Mouse (Mus musculus) forebrain, embryonic 16.5 days (tissue): Measurements from ENCODE around the gene Coq6. TPM values are rescaled to one million over a fixed set of nuclear protein-coding genes. Genes with fewer than 3 reads are reported as not detected.

Source experiments
- ATAC-seq: fragments of 200-750 bp; cut with Nextera tagmentation; 2 replicates; pipeline ENCODE4 v1.8.0; 2017; ENCODE audit warnings: mild to moderate bottlenecking, moderate library complexity
- H3K27ac ChIP-seq: fragments of 300-500 bp; sonication (generic); 2 replicates; pipeline ENCODE4 v1.5.1; 2014; ENCODE audit warnings: low read length, control low read depth
- H3K27me3 ChIP-seq: fragments of 300-500 bp; sonication (generic); replicated peaks from 2 replicates; pipeline ENCODE4 v1.6.1; 2014; ENCODE audit warnings: low read length; ENCODE audit not compliant: control insufficient read depth, insufficient read depth
- H3K36me3 ChIP-seq: fragments of 300-500 bp; sonication (generic); 2 replicates; pipeline ENCODE4 v1.6.1; 2014; ENCODE audit not compliant: control insufficient read depth, insufficient read depth
- H3K4me1 ChIP-seq: fragments of 300-500 bp; sonication (generic); replicated peaks from 2 replicates; pipeline ENCODE4 v1.6.1; 2014; ENCODE audit warnings: low read length; ENCODE audit not compliant: control insufficient read depth, insufficient read depth
- H3K4me2 ChIP-seq: fragments of 300-500 bp; sonication (generic); 2 replicates; pipeline ENCODE4 v1.6.1; 2014; ENCODE audit warnings: mild to moderate bottlenecking, low read length, control low read depth
- H3K4me3 ChIP-seq: fragments of 300-500 bp; sonication (generic); replicated peaks from 2 replicates; pipeline ENCODE4 v1.5.1; 2014; ENCODE audit warnings: mild to moderate bottlenecking, low read length, control low read depth
- H3K9ac ChIP-seq: fragments of 300-500 bp; sonication (generic); replicated peaks from 2 replicates; pipeline ENCODE4 v1.6.1; 2014; ENCODE audit warnings: low read depth, low read length, control low read depth
- H3K9me3 ChIP-seq: fragments of 300-500 bp; sonication (generic); 2 replicates; pipeline ENCODE4 v1.6.1; 2016; ENCODE audit warnings: low read length; ENCODE audit not compliant: control insufficient read depth
- WGBS: fragments of 180-500 bp; shearing (Covaris S2); extraction: QIAGEN DNeasy Blood & Tissue Kit; methylation state at CpG from one replicate; pipeline ENCODE4 v1.1.7; 2014; 5-methylcytosine and 5-hydroxymethylcytosine counted together
- polyA plus RNA-seq: library from polyadenylated mRNA; unstranded; fragments of >200 nt; fragmentation: Nextera tagmentation; extraction: Ambion mirVana; gene quantifications from 2 replicates; pipeline ENCODE4 v1.2.1, GENCODE M21; 2015

Coq6 gene
- polyA plus RNA-seq, 1 experiment from 2014 or later: 49.9 TPM

- no peak overlapping the region for H3K4me3 ChIP-seq
- peaks cover 16% of the 10 kb centered on the region for H3K36me3 ChIP-seq
- no peak overlapping the region for H3K27ac ChIP-seq
- peaks cover 17% of the 10 kb centered on the region for H3K4me1 ChIP-seq
- no peaks in the 10 kb centered on the region for H3K9me3 ChIP-seq
- no peak for ATAC-seq
- H3K4me2 ChIP-seq: no peak overlapping the region
- H3K9ac ChIP-seq: no peak overlapping the region
- no peaks in the 10 kb centered on the region for H3K27me3 ChIP-seq
- 90% methylated on average over 9 of the region's 9 CpGs for WGBS
Measured at GRCm38 (mm10) chr12:84364291-84364690, 2.8 kb downstream of the Coq6 start.

- Histone ChIP-seq H3K27ac (no peak overlapping the region), H3K4me3 (no peak overlapping the region), H3K36me3 (peaks cover 19% of the 10 kb centered on the region), H3K4me2 (no peak overlapping the region), H3K4me1 (peaks cover 17% of the 10 kb centered on the region), H3K27me3 (no peaks in the 10 kb centered on the region), H3K9me3 (no peaks in the 10 kb centered on the region), H3K9ac (no peak overlapping the region)
- WGBS: 96% methylated on average over 6 of the region's 6 CpGs
- no peak for ATAC-seq
Measured at GRCm38 (mm10) chr12:84365137-84365536, 3.7 kb downstream of the Coq6 start.

- 74% methylated on average over 9 of the region's 9 CpGs for WGBS
- no peak overlapping the region for H3K9ac ChIP-seq
- H3K4me1 ChIP-seq: peaks cover 9% of the 10 kb centered on the region
- no peaks in the 10 kb centered on the region for H3K9me3 ChIP-seq
- no peak for ATAC-seq
- H3K36me3 ChIP-seq: peaks cover 35% of the 10 kb centered on the region
- no peaks in the 10 kb centered on the region for H3K27me3 ChIP-seq
- H3K4me2 ChIP-seq: no peak overlapping the region
- no peak overlapping the region for H3K4me3 ChIP-seq
- H3K27ac ChIP-seq: no peak overlapping the region
Measured at GRCm38 (mm10) chr12:84366971-84367370, 5.5 kb downstream of the Coq6 start.

GRCm38 (mm10) chr12:84371647-84372046 lies 10.2 kb downstream of the Coq6 start:
- no peaks in the 10 kb centered on the region for H3K9me3 ChIP-seq
- H3K9ac ChIP-seq: no peak overlapping the region
- no peak overlapping the region for H3K4me3 ChIP-seq
- no peak for ATAC-seq
- WGBS: 95% methylated on average over 5 of the region's 5 CpGs
- no peak overlapping the region for H3K4me2 ChIP-seq
- H3K27me3 ChIP-seq: no peaks in the 10 kb centered on the region
- H3K4me1 ChIP-seq: no peaks in the 10 kb centered on the region
- no peak overlapping the region for H3K27ac ChIP-seq
- H3K36me3 ChIP-seq: peaks cover 52% of the 10 kb centered on the region

- WGBS: 86% methylated on average over 6 of the region's 6 CpGs
- Histone ChIP-seq H3K27ac (no peak overlapping the region), H3K27me3 (no peaks in the 10 kb centered on the region), H3K4me1 (no peaks in the 10 kb centered on the region), H3K36me3 (peaks cover 38% of the 10 kb centered on the region), H3K9ac (no peak overlapping the region), H3K9me3 (no peaks in the 10 kb centered on the region), H3K4me2 (no peak overlapping the region), H3K4me3 (no peak overlapping the region)
- ATAC-seq: no peak
Measured at GRCm38 (mm10) chr12:84373831-84374481, 12.5 kb downstream of the Coq6 start.

- Histone ChIP-seq H3K9ac (no peak overlapping the region), H3K4me2 (no peak overlapping the region), H3K27me3 (no peaks in the 10 kb centered on the region), H3K36me3 (no peaks in the 10 kb centered on the region), H3K27ac (no peak overlapping the region), H3K9me3 (no peaks in the 10 kb centered on the region), H3K4me3 (no peak overlapping the region), H3K4me1 (no peaks in the 10 kb centered on the region; the same call in 1 of the 2 replicates)
- WGBS: 88% methylated on average over 4 of the region's 4 CpGs
- ATAC-seq: no peak
Measured at GRCm38 (mm10) chr12:84382369-84382768, 20.9 kb downstream of the Coq6 start.

GRCm38 (mm10) chr12:84384644-84385081 lies 23.2 kb downstream of the Coq6 start:
- Histone ChIP-seq H3K4me3 (no peak overlapping the region), H3K36me3 (no peaks in the 10 kb centered on the region), H3K9ac (no peak overlapping the region), H3K27ac (no peak overlapping the region), H3K4me1 (no peaks in the 10 kb centered on the region; the same call in 1 of the 2 replicates), H3K27me3 (no peaks in the 10 kb centered on the region), H3K4me2 (no peak overlapping the region), H3K9me3 (no peaks in the 10 kb centered on the region)
- 62% methylated on average over 5 of the region's 5 CpGs for WGBS
- ATAC-seq: no peak

GRCm38 (mm10) chr12:84385408-84385807 lies 24.0 kb downstream of the Coq6 start:
- H3K36me3 ChIP-seq: no peaks in the 10 kb centered on the region
- H3K9me3 ChIP-seq: no peaks in the 10 kb centered on the region
- H3K4me1 ChIP-seq: no peaks in the 10 kb centered on the region; the same call in 1 of the 2 replicates
- ATAC-seq: no peak
- no peak overlapping the region for H3K4me3 ChIP-seq
- H3K9ac ChIP-seq: no peak overlapping the region
- H3K27me3 ChIP-seq: no peaks in the 10 kb centered on the region
- no peak overlapping the region for H3K27ac ChIP-seq
- WGBS: 93% methylated on average over 4 of the region's 4 CpGs
- no peak overlapping the region for H3K4me2 ChIP-seq

GRCm38 (mm10) chr12:84388097-84388496 lies 26.6 kb downstream of the Coq6 start:
- WGBS: 85% methylated on average over 8 of the region's 8 CpGs
- H3K27ac ChIP-seq: no peak overlapping the region
- H3K9ac ChIP-seq: no peak overlapping the region
- no peaks in the 10 kb centered on the region for H3K9me3 ChIP-seq
- H3K4me2 ChIP-seq: no peak overlapping the region
- H3K27me3 ChIP-seq: no peaks in the 10 kb centered on the region
- no peak overlapping the region for H3K4me3 ChIP-seq
- no peaks in the 10 kb centered on the region; the same call in 1 of the 2 replicates for H3K4me1 ChIP-seq
- no peaks in the 10 kb centered on the region for H3K36me3 ChIP-seq
- no peak for ATAC-seq
